Mouse (Mus musculus): ENCODE results near the gene Smtnl2. TPM values are rescaled to one million over a fixed set of nuclear protein-coding genes. Genes with fewer than 3 reads are reported as not detected.
"Not testable (repeated sequence)": the region's sequence is repeated elsewhere in the genome, so short reads cannot be mapped to it uniquely, and the experiment has no call there.

The Smtnl2 gene
- polyA plus RNA-seq, 1 experiment: 2.7 TPM

DNA sequence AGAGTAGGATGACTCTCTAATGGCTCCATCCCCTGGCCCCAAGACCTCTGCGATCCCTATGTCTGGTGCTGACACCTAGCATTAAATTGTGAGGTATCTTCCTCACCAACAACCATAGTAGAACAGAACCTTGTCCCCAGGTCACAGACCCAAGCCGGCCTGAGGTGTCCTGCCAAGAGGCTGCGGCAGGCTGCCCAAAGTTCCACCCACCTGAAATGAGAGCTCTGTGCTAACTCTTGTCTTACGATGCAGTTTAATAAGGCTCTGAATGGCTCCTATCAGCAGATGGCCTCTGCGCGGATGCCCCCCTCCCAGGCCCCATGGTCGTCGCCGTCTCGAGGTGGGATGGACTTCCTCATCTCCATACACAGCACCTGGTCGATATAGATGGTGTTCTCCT lies 67.0 kb downstream of the Smtnl2 start:
- no peaks in the 10 kb centered on the region for H3K27me3 ChIP-seq (ENCODE audit: control insufficient read depth, insufficient read depth, low read length)
- DNase-seq: no peak
- H3K4me3 ChIP-seq (ENCODE audit: control insufficient read depth, insufficient read depth, low read length): no peak overlapping the region
- H3K27ac ChIP-seq (ENCODE audit: control insufficient read depth, insufficient read depth, low read length): no peak overlapping the region
- TF ChIP-seq CTCF (IDR thresholded peaks at IDR 0.05; ENCODE audit: borderline replicate concordance, control insufficient read depth, extremely low read depth, insufficient read depth, low read length, poor library complexity): no peak
- TF ChIP-seq POLR2A (IDR thresholded peaks at IDR 0.05; ENCODE audit: control insufficient read depth, extremely low read depth, insufficient read depth, low read length, poor library complexity): no peak
- no peaks in the 10 kb centered on the region for H3K4me1 ChIP-seq (replicated peaks; ENCODE audit: control insufficient read depth, insufficient read depth, low read length)
- WGBS: 89% methylated on average over 11 of the region's 11 CpGs
- no peaks in the 10 kb centered on the region for H3K36me3 ChIP-seq (ENCODE audit: control insufficient read depth, insufficient read depth, low read length)

DNA sequence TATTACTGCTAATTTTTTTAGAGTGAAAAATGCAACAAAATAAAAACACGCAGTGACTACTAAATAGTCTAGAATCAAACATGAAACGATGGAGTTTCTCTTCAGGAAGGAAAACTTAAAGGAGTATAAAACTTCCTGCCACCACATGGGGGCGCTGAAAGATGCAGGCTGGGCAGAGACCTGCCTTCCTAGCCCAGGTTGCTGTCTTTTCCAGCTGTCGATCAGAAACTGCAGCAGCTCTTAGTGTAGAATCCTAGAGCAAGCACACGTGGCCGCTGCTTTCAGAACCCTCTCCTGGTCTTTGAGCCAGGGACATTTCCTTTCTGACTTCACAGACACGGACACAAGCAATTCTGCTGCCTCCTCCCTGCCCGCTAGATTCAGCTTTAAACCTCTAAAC lies 67.6 kb downstream of the Smtnl2 start:
- no peak for TF ChIP-seq CTCF (IDR thresholded peaks at IDR 0.05; ENCODE audit: borderline replicate concordance, control insufficient read depth, extremely low read depth, insufficient read depth, low read length, poor library complexity)
- TF ChIP-seq POLR2A (IDR thresholded peaks at IDR 0.05; ENCODE audit: control insufficient read depth, extremely low read depth, insufficient read depth, low read length, poor library complexity): no peak
- Histone ChIP-seq H3K27me3 (ENCODE audit: control insufficient read depth, insufficient read depth, low read length) (no peaks in the 10 kb centered on the region), H3K36me3 (ENCODE audit: control insufficient read depth, insufficient read depth, low read length) (no peaks in the 10 kb centered on the region), H3K27ac (ENCODE audit: control insufficient read depth, insufficient read depth, low read length) (no peak overlapping the region), H3K4me3 (ENCODE audit: control insufficient read depth, insufficient read depth, low read length) (no peak overlapping the region), H3K4me1 (replicated peaks; ENCODE audit: control insufficient read depth, insufficient read depth, low read length) (no peaks in the 10 kb centered on the region)
- 51% methylated on average over 8 of the region's 8 CpGs for WGBS
- peak; percentile 41 for DNase-seq

DNA sequence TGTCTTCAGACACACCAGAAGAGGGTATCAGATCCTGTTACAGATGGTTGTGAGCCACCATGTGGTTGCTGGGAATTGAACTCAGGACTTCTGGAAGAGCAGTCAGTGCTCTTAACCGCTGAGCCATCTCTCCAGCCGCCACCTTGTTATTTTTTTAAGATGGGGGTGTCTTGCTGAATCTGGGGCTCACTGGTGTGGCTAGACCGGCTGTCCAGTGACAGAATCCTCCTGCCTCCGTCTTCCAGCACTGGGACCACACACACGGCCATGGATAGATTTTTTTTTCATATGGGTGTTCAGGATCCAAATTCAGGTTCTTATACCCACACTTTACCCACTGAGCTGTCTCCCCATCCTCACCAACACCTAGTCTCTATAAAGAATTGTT lies 68.3 kb downstream of the Smtnl2 start:
- not testable (repeated sequence) for DNase-seq; H3K4me3 ChIP-seq (ENCODE audit: control insufficient read depth, insufficient read depth, low read length); H3K36me3 ChIP-seq (ENCODE audit: control insufficient read depth, insufficient read depth, low read length); H3K27ac ChIP-seq (ENCODE audit: control insufficient read depth, insufficient read depth, low read length); H3K27me3 ChIP-seq (ENCODE audit: control insufficient read depth, insufficient read depth, low read length); H3K4me1 ChIP-seq (replicated peaks; ENCODE audit: control insufficient read depth, insufficient read depth, low read length)
- WGBS: 93% methylated on average over 5 of the region's 5 CpGs

DNA sequence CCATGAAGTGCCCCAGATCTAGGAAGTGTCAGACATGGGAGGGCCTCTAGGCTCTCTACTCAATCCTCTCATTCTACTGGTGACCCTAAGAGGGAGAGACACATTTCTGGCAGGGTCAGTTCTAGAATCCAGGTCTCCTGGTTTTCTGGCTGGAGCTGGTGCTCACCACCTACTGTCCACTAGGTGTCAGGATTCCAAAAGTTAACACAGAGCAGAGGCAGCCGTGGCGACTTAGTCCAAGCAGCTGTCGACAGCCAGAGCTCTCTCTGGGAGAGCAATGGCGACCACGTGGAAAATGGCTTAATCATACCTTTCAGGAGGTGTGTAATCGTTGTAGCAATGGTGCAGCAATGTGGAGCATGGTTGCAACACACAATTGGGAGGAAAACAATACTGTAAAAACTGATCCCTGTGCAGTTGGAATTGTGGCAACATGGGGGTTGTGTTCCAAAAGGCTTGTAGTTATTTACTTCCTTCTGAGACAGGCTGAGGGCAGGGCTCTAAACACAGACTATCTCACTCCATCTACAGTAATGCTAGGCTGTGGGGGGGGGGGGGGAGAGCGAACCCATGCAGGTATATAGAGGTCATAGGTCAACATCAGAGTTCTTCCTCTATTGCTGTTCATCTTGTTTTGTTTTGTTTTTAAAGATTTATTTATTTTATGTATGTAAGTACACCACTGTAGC lies 68.8 kb downstream of the Smtnl2 start:
- Histone ChIP-seq H3K36me3 (ENCODE audit: control insufficient read depth, insufficient read depth, low read length) (no peaks in the 10 kb centered on the region), H3K27me3 (ENCODE audit: control insufficient read depth, insufficient read depth, low read length) (no peaks in the 10 kb centered on the region), H3K4me1 (replicated peaks; ENCODE audit: control insufficient read depth, insufficient read depth, low read length) (no peaks in the 10 kb centered on the region), H3K4me3 (ENCODE audit: control insufficient read depth, insufficient read depth, low read length) (no peak overlapping the region), H3K27ac (ENCODE audit: control insufficient read depth, insufficient read depth, low read length) (no peak overlapping the region)
- peak; percentile 28 for DNase-seq
- TF ChIP-seq CTCF (IDR thresholded peaks at IDR 0.05; ENCODE audit: borderline replicate concordance, control insufficient read depth, extremely low read depth, insufficient read depth, low read length, poor library complexity) (peak; percentile 52; the same call in 1 of the 2 replicates), POLR2A (IDR thresholded peaks at IDR 0.05; ENCODE audit: control insufficient read depth, extremely low read depth, insufficient read depth, low read length, poor library complexity) (no peak)
- 13% methylated on average over 7 of the region's 7 CpGs for WGBS

DNA sequence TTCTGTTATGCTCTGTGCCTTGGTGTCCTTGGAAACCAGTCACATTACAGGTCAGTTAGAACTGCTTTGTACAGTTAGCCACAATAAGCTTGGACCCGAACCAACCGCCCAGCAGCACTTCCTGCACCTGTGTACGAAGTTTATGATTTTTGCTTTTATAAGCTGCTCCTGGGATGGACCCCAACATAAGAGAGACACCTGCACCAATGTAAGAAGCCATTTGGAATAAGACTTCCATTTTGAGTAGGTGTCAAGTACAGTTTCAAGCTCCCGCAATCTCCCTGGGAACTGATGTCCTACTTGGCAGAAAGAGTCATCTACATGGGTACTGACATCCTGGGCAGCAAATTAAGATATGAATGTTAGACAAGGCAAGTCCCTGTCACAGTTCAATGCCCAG lies 71.8 kb downstream of the Smtnl2 start:
- Histone ChIP-seq H3K27me3 (ENCODE audit: control insufficient read depth, insufficient read depth, low read length) (no peaks in the 10 kb centered on the region), H3K27ac (ENCODE audit: control insufficient read depth, insufficient read depth, low read length) (no peak overlapping the region), H3K36me3 (ENCODE audit: control insufficient read depth, insufficient read depth, low read length) (no peaks in the 10 kb centered on the region), H3K4me3 (ENCODE audit: control insufficient read depth, insufficient read depth, low read length) (no peak overlapping the region), H3K4me1 (replicated peaks; ENCODE audit: control insufficient read depth, insufficient read depth, low read length) (no peaks in the 10 kb centered on the region)
- DNase-seq: no peak
- TF ChIP-seq POLR2A (IDR thresholded peaks at IDR 0.05; ENCODE audit: control insufficient read depth, extremely low read depth, insufficient read depth, low read length, poor library complexity) (no peak), CTCF (IDR thresholded peaks at IDR 0.05; ENCODE audit: borderline replicate concordance, control insufficient read depth, extremely low read depth, insufficient read depth, low read length, poor library complexity) (no peak)
- 51% methylated on average over 4 of the region's 4 CpGs for WGBS

Other genes with a start within 250 kb of the Smtnl2 start
- 0.24 and 0.70 TPM in 2 replicates for gene Gm43951, start 204.9 kb downstream of the Smtnl2 start, polyA plus RNA-seq (2012; rRNA removed)
- gene 4933427D14Rik, start 204.3 kb downstream of the Smtnl2 start, polyA plus RNA-seq (2012; rRNA removed): 12.0 and 12.6 TPM in 2 replicates
- 36.3 and 44.9 TPM in 2 replicates for gene Txndc17, start 204.2 kb downstream of the Smtnl2 start, polyA plus RNA-seq (2012; rRNA removed)
- gene Med31, start 196.1 kb downstream of the Smtnl2 start, polyA plus RNA-seq (2012; rRNA removed): 7.2 and 10.4 TPM in 2 replicates
- gene Slc13a5, start 144.5 kb downstream of the Smtnl2 start, polyA plus RNA-seq (2012; rRNA removed): 0.04 and 0.10 TPM in 2 replicates
- 39.3 and 46.0 TPM in 2 replicates for gene Xaf1, start 110.1 kb downstream of the Smtnl2 start, polyA plus RNA-seq (2012; rRNA removed)
- 0.18 and 0.26 TPM in 2 replicates for gene Fbxo39, start 97.3 kb downstream of the Smtnl2 start, polyA plus RNA-seq (2012; rRNA removed)
- 0.11 and 0.27 TPM in 2 replicates for gene Tekt1, start 49.3 kb downstream of the Smtnl2 start, polyA plus RNA-seq (2012; rRNA removed)
- 4.0 and 4.3 TPM in 2 replicates for gene Ggt6, start 23.8 kb upstream of the Smtnl2 start, polyA plus RNA-seq (2012; rRNA removed)
- gene Mybbp1a, start 29.6 kb upstream of the Smtnl2 start, polyA plus RNA-seq (2012; rRNA removed): 57.1 and 67.8 TPM in 2 replicates
- gene Spns2, start 78.2 kb upstream of the Smtnl2 start, polyA plus RNA-seq (2012; rRNA removed): 8.9 and 10.6 TPM in 2 replicates
- gene Spns3, start 138.8 kb upstream of the Smtnl2 start, polyA plus RNA-seq (2012; rRNA removed): 13.5 and 15.4 TPM in 2 replicates
- gene Ube2g1, start 195.6 kb upstream of the Smtnl2 start, polyA plus RNA-seq (2012; rRNA removed): 13.3 and 14.8 TPM in 2 replicates

Data from thymus, adult 2 months (tissue).